Mouse (Mus musculus): ENCODE results near the gene Gm17364. TPM values are rescaled to one million over a fixed set of nuclear protein-coding genes. Genes with fewer than 3 reads are reported as not detected.
A peak's percentile ranks its signal among the peaks of the same experiment; 100 is the strongest.

The Gm17364 gene
- total and polyA plus RNA-seq, 3 experiments, result not detected

- TF ChIP-seq CHD1 (IDR thresholded peaks at IDR 0.05; ENCODE audit: low read depth, low read length), result no peak
- TF ChIP-seq NELFE (IDR thresholded peaks at IDR 0.05; ENCODE audit: low read depth, low read length), result no peak
Measured at GRCm38 (mm10) chr13:41250318-41250981, 23.3 kb downstream of the Gm17364 start (continued).

GRCm38 (mm10) chr13:41249538-41250317, 24.0 kb downstream of the Gm17364 start, which contains the start of gene Smim13:
Gene Smim13 (plus strand): TSS chr13:41249844.
- peak; percentile 26 for TF ChIP-seq MAX (IDR thresholded peaks at IDR 0.05; ENCODE audit: low read length)
- peak in 2 of 3 experiments; percentile 39 to 61; a peak in 5 of 6 replicates for TF ChIP-seq CTCF (IDR thresholded peaks at IDR 0.05 in 2 of 3, conservative IDR thresholded peaks at IDR 0.05 in 1 of 3; ENCODE audit: control insufficient read depth in 1 of 3, insufficient read depth in 1 of 3, low read depth in 2 of 3, low read length in 3 of 3, poor library complexity in 1 of 3, severe bottlenecking in 1 of 3)
- TF ChIP-seq TCF12 (IDR thresholded peaks at IDR 0.05; ENCODE audit: low read depth, low read length), result peak; percentile 59
- 0 out of 2 replicates have a peak, but pooled peaks have one; percentile 4 for TF ChIP-seq GABPA (IDR thresholded peaks at IDR 0.05; ENCODE audit: low read depth, low read length)
- peak; percentile 70 for TF ChIP-seq SIN3A (IDR thresholded peaks at IDR 0.05; ENCODE audit: low read length)
- TF ChIP-seq UBTF (IDR thresholded peaks at IDR 0.05; ENCODE audit: borderline replicate concordance, insufficient read depth, low read depth, low read length), result peak; percentile 32; the same call in 1 of the 2 replicates
- no peak for TF ChIP-seq RAD21 (IDR thresholded peaks at IDR 0.05; ENCODE audit: low read depth, low read length)
- TF ChIP-seq MEF2A (IDR thresholded peaks at IDR 0.05; ENCODE audit: extremely low read depth, insufficient replicate concordance, low read depth, low read length, poor library complexity, severe bottlenecking), result no peak
- TF ChIP-seq SMC3 (IDR thresholded peaks at IDR 0.05; ENCODE audit: low read depth, low read length), result no peak
- peak; percentile 88 for TF ChIP-seq KAT2A (conservative IDR thresholded peaks at IDR 0.05; ENCODE audit: low read depth, low read length)
- no peak for TF ChIP-seq MYC (IDR thresholded peaks at IDR 0.05; ENCODE audit: low read depth, low read length)
- TF ChIP-seq POLR2AphosphoS2 (IDR thresholded peaks at IDR 0.05; ENCODE audit: low read length), result 0 out of 2 replicates have a peak, but pooled peaks have one; percentile 29
- peak; percentile 22 for TF ChIP-seq NELFE (IDR thresholded peaks at IDR 0.05; ENCODE audit: low read depth, low read length)
- TF ChIP-seq BHLHE40 (IDR thresholded peaks at IDR 0.05; ENCODE audit: borderline replicate concordance, low read depth, low read length), result no peak
- TF ChIP-seq NRF1 (IDR thresholded peaks at IDR 0.05; ENCODE audit: insufficient read depth, low read depth, low read length, poor library complexity, severe bottlenecking), result 0 out of 2 replicates have a peak, but pooled peaks have one; percentile 38
- TF ChIP-seq EP300 (IDR thresholded peaks at IDR 0.05; ENCODE audit: low read depth in 1 of 2, low read length in 2 of 2), result no peak
- TF ChIP-seq ZMIZ1 (IDR thresholded peaks at IDR 0.05; ENCODE audit: low read depth, low read length), result 0 out of 2 replicates have a peak, but pooled peaks have one; percentile 18
- peak; percentile 57; the same call in 1 of the 2 replicates for TF ChIP-seq ELF1 (IDR thresholded peaks at IDR 0.05; ENCODE audit: low read depth, low read length)
- TF ChIP-seq HCFC1 (IDR thresholded peaks at IDR 0.05; ENCODE audit: low read depth, low read length), result peak; percentile 98
- peak; percentile 90 for TF ChIP-seq MAZ (IDR thresholded peaks at IDR 0.05; ENCODE audit: low read depth, low read length)
- no peak for TF ChIP-seq E2F4 (IDR thresholded peaks at IDR 0.05; ENCODE audit: borderline replicate concordance, low read depth, low read length)
- 0 out of 2 replicates have a peak, but pooled peaks have one; percentile 50 for TF ChIP-seq ETS1 (IDR thresholded peaks at IDR 0.05; ENCODE audit: low read depth, low read length)
- no peak; the same call in 1 of the 2 replicates for TF ChIP-seq TBP (IDR thresholded peaks at IDR 0.05; ENCODE audit: low read depth, low read length)
- TF ChIP-seq POLR2A (IDR thresholded peaks at IDR 0.05; ENCODE audit: control insufficient read depth in 1 of 2, insufficient read depth in 1 of 2, low read depth in 1 of 2, low read length in 2 of 2, poor library complexity in 1 of 2), result peak; percentile 50 to 66
- peaks cover 0 to 8% of the 10 kb centered on the region in 2 experiments; a peak in 1 of 4 replicates for H3K4me1 ChIP-seq (ENCODE audit: control insufficient read depth in 1 of 2, insufficient read depth in 2 of 2, low read length in 2 of 2)
- H3K9me3 ChIP-seq (replicated peaks; ENCODE audit: insufficient read depth, low read length), result no peaks in the 10 kb centered on the region
- H3K9ac ChIP-seq (ENCODE audit: control insufficient read depth, low read depth, low read length, poor library complexity, severe bottlenecking), result peak within 1 kb of the TSS; percentile 89
- peaks cover 15% of the 10 kb centered on the region for H3K79me2 ChIP-seq (ENCODE audit: control insufficient read depth, insufficient read depth, low read length, poor library complexity)
- peak within 1 kb of the TSS; percentile 93 to 99 for H3K4me3 ChIP-seq (ENCODE audit: control insufficient read depth in 1 of 2, insufficient read depth in 1 of 2, low read depth in 2 of 2, low read length in 2 of 2)
- peak; percentile 97 for DNase-seq (ENCODE audit: low read depth, low spot score)
- peak within 1 kb of the TSS; percentile 94 for H3K27ac ChIP-seq (ENCODE audit: control insufficient read depth, low read depth, low read length)
- H3K36me3 ChIP-seq (ENCODE audit: control insufficient read depth in 1 of 2, insufficient read depth in 2 of 2, low read length in 2 of 2), result peaks cover 0 to 7% of the 10 kb centered on the region in 2 experiments
- H3K27me3 ChIP-seq (ENCODE audit: control insufficient read depth in 1 of 2, insufficient read depth in 2 of 2, low read length in 2 of 2), result no peaks in the 10 kb centered on the region
